Mouse (Mus musculus) liver, adult 2 months (tissue): ENCODE results near the gene Tm6sf1.

ENCODE experiments used
- CTCF ChIP-seq: fragments of 200-500 bp; IDR thresholded peaks from 2 replicates; pipeline ENCODE4 v1.5.1; 2011; ENCODE audit warnings: low read depth, low read length, control low read depth
- POLR2A ChIP-seq: fragments of 200-500 bp; IDR thresholded peaks from 2 replicates; pipeline ENCODE4 v1.6.1; 2011; ENCODE audit warnings: low read length, control low read depth; ENCODE audit not compliant: insufficient read depth; ENCODE audit errors: extremely low read depth

- TF ChIP-seq POLR2A (no peak), CTCF (no peak)
Measured at GRCm38 (mm10) chr7:81861921-81862320, 3.1 kb downstream of the Tm6sf1 start.
